Mouse (Mus musculus) limb, embryonic 12.5 days (tissue): ENCODE measurements at regions not wholly inside any gene's neighbourhood (a gene's known extent, or its start where the extent isn't known, plus 50 kb on each side); places are given as distances from the start of the nearest gene placed in this dataset.
A peak's percentile ranks its signal among the peaks of the same experiment; 100 is the strongest.

Experiments used
- ATAC-seq: fragments of 200-750 bp; cut with Nextera tagmentation; 2 replicates; pipeline ENCODE4 v1.8.0; 2017; ENCODE audit warnings: low read depth, moderate TSS enrichment; ENCODE audit not compliant: insufficient number of reproducible peaks, insufficient read depth, low FRiP score, low TSS enrichment
- H3K27ac ChIP-seq: fragments of 300-500 bp; sonication (generic); 2 replicates; pipeline ENCODE4 v1.5.1; 2016; ENCODE audit warnings: mild to moderate bottlenecking, moderate library complexity
- H3K27me3 ChIP-seq: fragments of 300-500 bp; sonication (generic); 2 replicates; pipeline ENCODE4 v1.6.1; 2016; ENCODE audit warnings: mild to moderate bottlenecking, moderate library complexity
- H3K36me3 ChIP-seq: fragments of 300-500 bp; sonication (generic); 2 replicates; pipeline ENCODE4 v1.6.1; 2016; ENCODE audit warnings: mild to moderate bottlenecking, moderate library complexity
- H3K4me1 ChIP-seq: fragments of 300-500 bp; sonication (generic); replicated peaks from 2 replicates; pipeline ENCODE4 v1.6.1; 2016
- H3K4me2 ChIP-seq: fragments of 300-500 bp; sonication (generic); 2 replicates; pipeline ENCODE4 v1.6.1; 2016; ENCODE audit warnings: mild to moderate bottlenecking, moderate library complexity
- H3K4me3 ChIP-seq: fragments of 300-500 bp; sonication (generic); replicated peaks from 2 replicates; pipeline ENCODE4 v1.5.1; 2016; ENCODE audit warnings: mild to moderate bottlenecking
- H3K9ac ChIP-seq: fragments of 300-500 bp; sonication (generic); replicated peaks from 2 replicates; pipeline ENCODE4 v1.6.1; 2016; ENCODE audit warnings: mild to moderate bottlenecking, moderate library complexity
- H3K9me3 ChIP-seq: fragments of 300-500 bp; sonication (generic); 2 replicates; pipeline ENCODE4 v1.6.1; 2016; ENCODE audit warnings: mild to moderate bottlenecking, moderate library complexity
- WGBS: fragments of 180-500 bp; shearing (Covaris S2); methylation state at CpG from one replicate; pipeline ENCODE4 v1.1.7; 2016; 5-methylcytosine and 5-hydroxymethylcytosine counted together

DNA sequence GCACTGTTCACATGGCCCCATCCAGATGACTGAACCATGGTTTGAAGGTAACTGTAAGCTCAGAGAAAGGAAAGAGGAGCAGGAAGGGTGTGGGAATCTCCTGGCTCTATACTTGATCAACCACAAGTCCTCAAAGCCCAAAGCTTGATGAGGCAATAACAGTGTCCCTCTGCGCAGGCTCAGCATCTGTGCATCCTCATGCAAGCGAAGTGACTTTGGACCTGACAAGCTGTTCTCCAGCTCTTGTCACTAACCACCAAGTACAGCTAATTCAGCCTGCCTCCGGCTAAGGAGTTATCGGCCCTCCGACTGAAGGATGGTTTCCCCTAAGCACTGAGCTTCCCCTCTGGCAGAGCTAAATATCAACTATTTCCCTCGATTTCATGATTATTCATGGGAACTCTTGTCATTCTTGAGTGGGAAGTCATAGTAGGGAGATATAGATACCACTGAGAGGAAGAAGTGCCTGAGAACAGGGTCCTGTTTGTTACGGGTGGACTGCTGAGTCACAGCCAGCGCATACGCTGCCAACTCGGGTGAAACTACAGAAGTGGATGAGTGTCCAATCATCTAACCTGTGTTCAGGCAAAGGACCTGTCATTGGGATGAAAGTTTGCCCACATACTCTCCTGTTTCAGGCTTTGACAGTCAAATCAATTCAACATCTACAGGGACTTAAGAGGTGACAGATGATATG lies 106.6 kb upstream of the Id2 start:
- WGBS = 91% methylated on average over 10 of the region's 10 CpGs
- Histone ChIP-seq H3K4me3 (no peak overlapping the region), H3K36me3 (no peaks in the 10 kb centered on the region), H3K4me2 (no peak overlapping the region), H3K27me3 (no peaks in the 10 kb centered on the region), H3K27ac (no peak overlapping the region), H3K4me1 (0 out of 2 replicates have a peak, but pooled peaks cover 3% of the 10 kb centered on the region), H3K9ac (no peak overlapping the region), H3K9me3 (peaks cover 9% of the 10 kb centered on the region; the same call in 1 of the 2 replicates)
- ATAC-seq = no peak

DNA sequence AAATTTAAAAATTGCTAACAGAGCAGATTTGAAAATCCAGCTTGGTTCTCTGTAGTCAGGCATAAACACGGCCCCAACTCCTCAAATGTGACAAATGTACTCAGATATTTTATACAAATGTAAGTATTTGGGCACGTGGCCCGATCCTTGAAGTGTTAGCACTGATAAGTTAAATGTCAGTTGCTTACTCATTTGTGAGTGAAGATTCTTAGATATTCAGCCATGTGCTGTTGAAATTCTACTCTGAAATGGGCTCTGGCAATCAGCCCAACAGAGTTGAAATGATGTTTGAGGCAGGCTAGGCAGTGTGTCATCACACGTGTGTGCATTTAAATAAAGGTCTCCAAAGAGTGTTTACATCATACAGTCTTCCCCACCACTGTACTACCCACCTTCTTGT lies 103.2 kb upstream of the Id2 start:
- no peak overlapping the region for H3K4me3 ChIP-seq
- H3K9me3 ChIP-seq = peaks cover 9% of the 10 kb centered on the region; the same call in 1 of the 2 replicates
- ATAC-seq = no peak
- no peak overlapping the region for H3K4me2 ChIP-seq
- H3K27me3 ChIP-seq = no peaks in the 10 kb centered on the region
- no peak overlapping the region for H3K9ac ChIP-seq
- WGBS = 89% methylated on average over 4 of the region's 4 CpGs
- H3K4me1 ChIP-seq = peaks cover 6% of the 10 kb centered on the region
- no peaks in the 10 kb centered on the region for H3K36me3 ChIP-seq
- no peak overlapping the region for H3K27ac ChIP-seq

DNA sequence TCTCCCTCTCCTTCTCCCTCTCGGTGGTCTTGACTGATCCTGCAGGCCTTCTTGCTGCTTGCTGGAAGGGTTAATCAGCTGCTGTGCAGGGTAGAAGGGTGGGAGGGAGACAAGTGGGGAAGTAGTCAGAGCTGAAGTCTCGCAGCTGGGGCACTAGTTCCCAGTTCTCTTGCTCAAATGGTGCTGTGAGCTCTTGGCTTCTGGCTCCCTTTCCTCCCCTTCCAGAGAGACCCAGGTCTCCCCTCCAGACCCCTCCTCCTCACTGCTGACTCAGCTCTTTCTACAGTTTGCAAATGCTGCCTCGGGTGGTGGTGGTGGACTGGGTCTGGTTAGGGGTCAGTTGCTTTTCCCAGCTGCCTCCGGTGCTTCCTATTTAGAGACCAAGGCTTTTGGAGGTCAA lies 100.8 kb upstream of the Id2 start:
- peaks cover 9% of the 10 kb centered on the region; the same call in 1 of the 2 replicates for H3K9me3 ChIP-seq
- H3K27me3 ChIP-seq = no peaks in the 10 kb centered on the region
- peaks cover 6% of the 10 kb centered on the region for H3K4me1 ChIP-seq
- ATAC-seq = no peak
- no peak overlapping the region for H3K9ac ChIP-seq
- H3K27ac ChIP-seq = 0 out of 2 replicates have a peak overlapping the region, but pooled peaks have one; percentile 12
- H3K36me3 ChIP-seq = no peaks in the 10 kb centered on the region
- WGBS = 27% methylated on average over 4 of the region's 4 CpGs
- no peak overlapping the region for H3K4me3 ChIP-seq
- no peak overlapping the region for H3K4me2 ChIP-seq

DNA sequence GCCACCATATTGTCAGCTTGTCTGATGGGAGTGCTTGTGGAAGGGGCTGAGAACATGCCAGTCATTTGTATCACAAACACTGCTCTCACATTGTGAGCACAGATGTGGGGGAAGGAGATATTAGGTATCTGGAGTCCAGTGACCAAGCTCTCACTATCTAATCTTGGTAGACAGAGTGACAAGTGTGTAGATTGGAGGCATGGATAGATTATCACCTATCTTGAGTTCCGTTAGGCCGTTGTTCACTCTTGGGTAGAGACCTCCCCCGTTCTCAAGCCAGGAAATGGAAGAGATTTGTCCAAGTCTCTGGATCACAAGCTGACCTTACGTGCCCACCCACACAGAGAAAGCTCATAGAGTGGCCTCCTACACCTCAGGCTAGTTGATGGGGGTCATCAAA lies 99.1 kb upstream of the Id2 start:
- H3K27ac ChIP-seq = no peak overlapping the region
- no peaks in the 10 kb centered on the region for H3K27me3 ChIP-seq
- no peak overlapping the region for H3K9ac ChIP-seq
- H3K9me3 ChIP-seq = peaks cover 3% of the 10 kb centered on the region; the same call in 1 of the 2 replicates
- H3K4me1 ChIP-seq = peaks cover 8% of the 10 kb centered on the region
- WGBS = 92% methylated on average over 4 of the region's 4 CpGs
- H3K36me3 ChIP-seq = no peaks in the 10 kb centered on the region
- no peak for ATAC-seq
- no peak overlapping the region for H3K4me3 ChIP-seq
- H3K4me2 ChIP-seq = no peak overlapping the region

DNA sequence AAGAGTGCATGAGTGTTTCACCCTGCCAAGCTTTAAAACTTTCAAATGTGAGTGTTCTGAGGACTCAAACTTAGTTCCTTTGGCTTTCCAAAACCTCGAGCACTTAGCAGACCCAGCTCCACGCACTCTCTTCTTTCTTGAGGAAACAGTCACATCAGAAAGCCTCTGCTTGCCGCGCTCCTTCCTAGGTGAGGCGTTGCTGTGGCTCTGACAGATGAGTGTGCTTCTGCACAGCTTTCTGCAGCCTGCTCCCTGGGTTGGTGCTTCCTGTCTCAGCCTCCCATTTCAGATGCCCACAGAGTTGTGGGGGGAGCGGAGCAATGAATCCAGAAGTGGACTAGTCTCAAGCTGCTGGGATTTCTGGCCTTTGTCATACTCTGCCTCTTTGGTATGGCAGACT lies 95.3 kb upstream of the Id2 start:
- H3K9me3 ChIP-seq = no peaks in the 10 kb centered on the region
- no peaks in the 10 kb centered on the region for H3K27me3 ChIP-seq
- H3K9ac ChIP-seq = no peak overlapping the region
- no peak for ATAC-seq
- H3K4me2 ChIP-seq = no peak overlapping the region
- WGBS = 88% methylated on average over 6 of the region's 6 CpGs
- H3K4me1 ChIP-seq = peaks cover 23% of the 10 kb centered on the region
- no peak overlapping the region for H3K27ac ChIP-seq
- no peak overlapping the region for H3K4me3 ChIP-seq
- no peaks in the 10 kb centered on the region for H3K36me3 ChIP-seq

GRCm38 (mm10) chr12:25190360-25190759 lies 93.4 kb upstream of the Id2 start:
- no peak overlapping the region for H3K4me2 ChIP-seq
- 37% methylated on average over 6 of the region's 6 CpGs for WGBS
- peaks cover 23% of the 10 kb centered on the region for H3K4me1 ChIP-seq
- H3K36me3 ChIP-seq = no peaks in the 10 kb centered on the region
- no peak overlapping the region for H3K4me3 ChIP-seq
- no peaks in the 10 kb centered on the region for H3K9me3 ChIP-seq
- peak overlapping the region; percentile 69; the same call in 1 of the 2 replicates for H3K27ac ChIP-seq
- ATAC-seq = no peak
- no peak overlapping the region for H3K9ac ChIP-seq
- no peaks in the 10 kb centered on the region for H3K27me3 ChIP-seq

DNA sequence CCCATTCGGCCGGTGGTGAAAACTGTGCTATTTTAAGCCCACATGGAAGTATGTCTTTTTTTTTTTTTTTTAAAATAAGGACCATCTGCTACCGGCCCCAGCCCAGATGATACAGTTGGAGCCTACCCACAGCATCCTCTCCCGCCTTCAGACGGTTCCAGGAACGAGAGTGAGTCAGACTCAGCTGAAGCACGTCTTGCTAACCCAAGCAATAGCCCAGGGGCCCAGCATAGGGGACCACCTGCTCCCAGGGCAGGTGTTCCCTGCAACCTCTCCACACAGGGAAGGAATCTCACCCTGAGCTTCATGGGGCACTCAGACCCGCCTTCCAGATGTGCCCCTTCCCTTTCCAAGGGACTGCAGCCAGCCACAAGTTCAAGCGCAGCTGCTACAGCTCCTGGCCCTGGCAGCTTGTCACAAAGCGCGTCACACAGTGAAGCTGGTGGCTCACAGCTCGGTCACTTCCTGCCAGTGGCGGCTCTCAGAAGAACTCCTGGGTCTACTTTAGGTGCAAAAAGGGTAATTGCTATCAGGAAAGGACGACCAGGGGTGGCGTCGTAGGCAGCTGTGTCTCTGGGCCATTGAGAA lies 92.3 kb upstream of the Id2 start:
- Histone ChIP-seq H3K4me2 (no peak overlapping the region), H3K4me1 (peaks cover 23% of the 10 kb centered on the region), H3K36me3 (no peaks in the 10 kb centered on the region), H3K9ac (no peak overlapping the region), H3K27ac (no peak overlapping the region), H3K4me3 (no peak overlapping the region), H3K9me3 (0 out of 2 replicates have a peak, but pooled peaks cover 6% of the 10 kb centered on the region), H3K27me3 (no peaks in the 10 kb centered on the region)
- ATAC-seq = no peak
- 45% methylated on average over 16 of the region's 16 CpGs for WGBS

DNA sequence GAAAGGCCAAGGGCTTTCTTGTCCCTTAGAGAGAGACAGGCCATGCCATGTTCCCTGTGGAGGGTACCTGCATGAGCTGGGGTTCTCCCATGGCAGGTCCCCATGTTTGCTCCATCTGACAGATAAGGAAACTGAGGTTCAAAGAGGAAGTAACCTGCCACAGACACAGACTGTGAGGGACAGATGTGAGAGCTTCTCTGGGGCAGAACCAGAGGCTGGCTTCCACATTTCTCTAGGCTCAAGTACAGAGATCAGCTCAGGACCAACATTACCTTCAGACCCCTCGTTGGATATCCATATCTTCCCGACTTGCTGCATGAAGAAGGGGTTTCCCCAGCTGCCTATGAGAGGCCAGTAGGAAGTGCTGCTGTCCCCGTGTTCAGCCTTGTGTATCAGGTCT lies 91.6 kb upstream of the Id2 start:
- H3K27ac ChIP-seq = no peak overlapping the region
- no peaks in the 10 kb centered on the region for H3K36me3 ChIP-seq
- H3K4me1 ChIP-seq = peaks cover 23% of the 10 kb centered on the region
- H3K4me2 ChIP-seq = no peak overlapping the region
- no peaks in the 10 kb centered on the region for H3K27me3 ChIP-seq
- no peak for ATAC-seq
- H3K4me3 ChIP-seq = no peak overlapping the region
- no peak overlapping the region for H3K9ac ChIP-seq
- WGBS = 84% methylated on average over 3 of the region's 3 CpGs
- 0 out of 2 replicates have a peak, but pooled peaks cover 6% of the 10 kb centered on the region for H3K9me3 ChIP-seq

DNA sequence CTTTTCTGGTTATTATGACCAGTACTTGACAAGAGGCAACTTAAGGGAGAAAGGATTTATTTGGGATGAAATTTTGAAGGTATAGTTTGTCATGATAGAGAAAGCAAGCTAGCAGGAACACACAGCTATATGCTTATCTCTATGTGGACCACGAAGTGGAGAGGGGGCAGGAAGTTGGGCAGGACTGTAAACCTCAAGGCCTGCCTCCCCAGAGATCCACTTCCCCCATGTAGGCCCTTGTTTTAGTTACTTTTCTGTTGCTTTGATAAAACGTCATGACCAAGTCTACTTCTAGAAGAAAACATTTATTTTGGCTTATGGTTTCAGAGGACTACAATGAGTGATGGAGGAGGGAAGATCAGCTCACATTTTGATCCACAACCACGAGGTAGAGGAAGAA lies 90.3 kb upstream of the Id2 start:
- Histone ChIP-seq H3K4me3 (no peak overlapping the region), H3K4me1 (peaks cover 23% of the 10 kb centered on the region)
- no peak for ATAC-seq

DNA sequence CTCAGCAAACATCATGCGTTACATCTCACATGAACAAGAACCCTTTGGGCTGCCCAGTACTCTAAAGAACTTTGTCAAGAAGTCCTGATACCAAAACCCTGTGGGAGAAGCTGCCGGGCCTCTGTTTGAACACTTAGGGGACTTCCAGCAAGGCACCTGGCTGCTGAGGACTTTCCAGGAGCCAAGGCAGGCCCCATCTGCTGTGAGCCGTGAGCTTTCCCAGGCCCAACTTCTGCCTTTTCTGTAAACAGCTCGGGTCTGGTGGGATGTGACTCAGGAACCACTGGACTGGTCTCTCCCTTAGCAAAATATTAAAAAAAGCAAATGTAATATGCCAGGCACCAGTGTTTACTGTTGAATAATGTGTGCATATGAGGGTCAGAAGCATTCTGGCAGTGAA lies 85.7 kb upstream of the Id2 start:
- WGBS = 89% methylated on average over 4 of the region's 4 CpGs
- Histone ChIP-seq H3K27me3 (no peaks in the 10 kb centered on the region), H3K9me3 (0 out of 2 replicates have a peak, but pooled peaks cover 12% of the 10 kb centered on the region), H3K36me3 (no peaks in the 10 kb centered on the region), H3K9ac (no peak overlapping the region), H3K4me3 (no peak overlapping the region), H3K27ac (no peak overlapping the region), H3K4me1 (no peaks in the 10 kb centered on the region), H3K4me2 (no peak overlapping the region)
- no peak for ATAC-seq

More for the DNA sequence above, 90.3 kb upstream of the Id2 start:
- H3K9me3 ChIP-seq = 0 out of 2 replicates have a peak, but pooled peaks cover 6% of the 10 kb centered on the region
- H3K27me3 ChIP-seq = no peaks in the 10 kb centered on the region
- 73% methylated on average over 3 of the region's 3 CpGs for WGBS
- H3K4me2 ChIP-seq = no peak overlapping the region
- H3K36me3 ChIP-seq = no peaks in the 10 kb centered on the region
- H3K27ac ChIP-seq = no peak overlapping the region
- no peak overlapping the region for H3K9ac ChIP-seq

DNA sequence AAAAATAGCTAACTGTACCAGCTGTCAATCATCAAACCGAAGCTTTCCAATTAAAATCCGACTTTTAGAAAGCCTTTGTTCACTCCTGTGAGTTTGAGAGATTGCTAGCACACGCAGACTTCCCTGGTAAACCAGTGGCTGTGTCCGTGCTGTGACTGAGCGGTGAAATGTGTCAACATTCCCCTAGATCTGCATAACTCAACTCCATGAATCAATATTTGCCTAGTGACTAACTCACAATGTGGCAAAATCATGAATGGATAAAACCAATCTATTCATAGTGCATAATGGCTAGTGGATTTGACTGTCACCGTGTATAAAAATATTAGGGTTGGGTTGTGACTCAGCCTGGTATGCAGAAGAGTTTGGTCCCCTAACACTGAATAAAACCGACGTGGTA lies 84.4 kb upstream of the Id2 start:
- Histone ChIP-seq H3K4me1 (no peaks in the 10 kb centered on the region), H3K36me3 (no peaks in the 10 kb centered on the region), H3K27ac (no peak overlapping the region), H3K27me3 (no peaks in the 10 kb centered on the region), H3K9ac (no peak overlapping the region), H3K4me2 (no peak overlapping the region), H3K9me3 (0 out of 2 replicates have a peak, but pooled peaks cover 12% of the 10 kb centered on the region), H3K4me3 (no peak overlapping the region)
- no peak for ATAC-seq
- 90% methylated on average over 8 of the region's 8 CpGs for WGBS
